Mouse (Mus musculus): ENCODE results near the gene Dnajc8. TPM values are rescaled to one million over a fixed set of nuclear protein-coding genes. Genes with fewer than 3 reads are reported as not detected.
"Not testable (repeated sequence)": the region's sequence is repeated elsewhere in the genome, so short reads cannot be mapped to it uniquely, and the experiment has no call there.

The Dnajc8 gene
- polyA plus RNA-seq, 1 experiment from 2014 or later, result 194 TPM

- H3K4me2 ChIP-seq (replicated peaks; ENCODE audit: low read depth, low read length), result no peak overlapping the region
- no peak for DNase-seq (ENCODE audit: low spot score)
- H3K36me3 ChIP-seq (ENCODE audit: control insufficient read depth, insufficient read depth, low read length), result no peaks in the 10 kb centered on the region
- WGBS, result 92% methylated on average over 9 of the region's 9 CpGs
- H3K4me1 ChIP-seq (replicated peaks; ENCODE audit: control insufficient read depth, insufficient read depth, low read length), result no peaks in the 10 kb centered on the region
- H3K9me3 ChIP-seq (ENCODE audit: control insufficient read depth, low read length), result no peaks in the 10 kb centered on the region
- H3K27me3 ChIP-seq (ENCODE audit: control insufficient read depth, insufficient read depth, low read length), result no peaks in the 10 kb centered on the region
- H3K4me3 ChIP-seq (ENCODE audit: low read depth, low read length), result no peak overlapping the region
- H3K9ac ChIP-seq (ENCODE audit: low read depth, low read length), result no peak overlapping the region
- no peak for ATAC-seq (ENCODE audit: low FRiP score)
- H3K27ac ChIP-seq (ENCODE audit: low read depth, low read length), result no peak overlapping the region
Observed at GRCm38 (mm10) chr4:132592958-132593357, 57.6 kb downstream of the Dnajc8 start.

- H3K27ac ChIP-seq (ENCODE audit: low read depth, low read length), result no peak overlapping the region
- 23% methylated on average over 4 of the region's 4 CpGs for WGBS
- no peak for DNase-seq (ENCODE audit: low spot score)
- no peak for ATAC-seq (ENCODE audit: low FRiP score)
- H3K4me3 ChIP-seq (ENCODE audit: low read depth, low read length), result no peak overlapping the region
- no peak overlapping the region for H3K9ac ChIP-seq (ENCODE audit: low read depth, low read length)
- H3K4me2 ChIP-seq (replicated peaks; ENCODE audit: low read depth, low read length), result no peak overlapping the region
- no peaks in the 10 kb centered on the region for H3K4me1 ChIP-seq (replicated peaks; ENCODE audit: control insufficient read depth, insufficient read depth, low read length)
- no peaks in the 10 kb centered on the region for H3K9me3 ChIP-seq (ENCODE audit: control insufficient read depth, low read length)
- H3K36me3 ChIP-seq (ENCODE audit: control insufficient read depth, insufficient read depth, low read length), result no peaks in the 10 kb centered on the region
- H3K27me3 ChIP-seq (ENCODE audit: control insufficient read depth, insufficient read depth, low read length), result no peaks in the 10 kb centered on the region
Observed at GRCm38 (mm10) chr4:132594191-132594590, 58.8 kb downstream of the Dnajc8 start.

GRCm38 (mm10) chr4:132598861-132599260 is 63.5 kb downstream of the Dnajc8 start:
- Histone ChIP-seq H3K4me1 (replicated peaks; ENCODE audit: control insufficient read depth, insufficient read depth, low read length) (no peaks in the 10 kb centered on the region), H3K9ac (ENCODE audit: low read depth, low read length) (no peak overlapping the region), H3K27me3 (ENCODE audit: control insufficient read depth, insufficient read depth, low read length) (no peaks in the 10 kb centered on the region), H3K9me3 (ENCODE audit: control insufficient read depth, low read length) (no peaks in the 10 kb centered on the region), H3K4me3 (ENCODE audit: low read depth, low read length) (no peak overlapping the region), H3K36me3 (ENCODE audit: control insufficient read depth, insufficient read depth, low read length) (no peaks in the 10 kb centered on the region), H3K4me2 (replicated peaks; ENCODE audit: low read depth, low read length) (no peak overlapping the region), H3K27ac (ENCODE audit: low read depth, low read length) (no peak overlapping the region)
- ATAC-seq (ENCODE audit: low FRiP score) (no peak), DNase-seq (ENCODE audit: low spot score) (no peak)
- 88% methylated on average over 2 of the region's 2 CpGs for WGBS

- Histone ChIP-seq H3K4me1 (replicated peaks; ENCODE audit: control insufficient read depth, insufficient read depth, low read length) (no peaks in the 10 kb centered on the region), H3K36me3 (ENCODE audit: control insufficient read depth, insufficient read depth, low read length) (no peaks in the 10 kb centered on the region), H3K27me3 (ENCODE audit: control insufficient read depth, insufficient read depth, low read length) (no peaks in the 10 kb centered on the region), H3K9me3 (ENCODE audit: control insufficient read depth, low read length) (no peaks in the 10 kb centered on the region), H3K4me3 (ENCODE audit: low read depth, low read length) (no peak overlapping the region), H3K27ac (ENCODE audit: low read depth, low read length) (no peak overlapping the region), H3K9ac (ENCODE audit: low read depth, low read length) (no peak overlapping the region), H3K4me2 (replicated peaks; ENCODE audit: low read depth, low read length) (no peak overlapping the region)
- 91% methylated on average over 3 of the region's 3 CpGs for WGBS
- DNase-seq (ENCODE audit: low spot score) (no peak), ATAC-seq (ENCODE audit: low FRiP score) (no peak)
Observed at GRCm38 (mm10) chr4:132599764-132600163, 64.4 kb downstream of the Dnajc8 start.

GRCm38 (mm10) chr4:132600465-132600864 is 65.1 kb downstream of the Dnajc8 start:
- Histone ChIP-seq H3K9me3 (ENCODE audit: control insufficient read depth, low read length) (no peaks in the 10 kb centered on the region), H3K27ac (ENCODE audit: low read depth, low read length) (no peak overlapping the region), H3K4me3 (ENCODE audit: low read depth, low read length) (no peak overlapping the region), H3K27me3 (ENCODE audit: control insufficient read depth, insufficient read depth, low read length) (no peaks in the 10 kb centered on the region), H3K9ac (ENCODE audit: low read depth, low read length) (no peak overlapping the region), H3K4me2 (replicated peaks; ENCODE audit: low read depth, low read length) (no peak overlapping the region), H3K36me3 (ENCODE audit: control insufficient read depth, insufficient read depth, low read length) (no peaks in the 10 kb centered on the region), H3K4me1 (replicated peaks; ENCODE audit: control insufficient read depth, insufficient read depth, low read length) (no peaks in the 10 kb centered on the region)
- WGBS, result 79% methylated on average over 6 of the region's 6 CpGs
- DNase-seq (ENCODE audit: low spot score), result no peak
- ATAC-seq (ENCODE audit: low FRiP score), result no peak

- DNase-seq (ENCODE audit: low spot score); H3K27me3 ChIP-seq (ENCODE audit: control insufficient read depth, insufficient read depth, low read length); H3K4me3 ChIP-seq (ENCODE audit: low read depth, low read length): not testable (repeated sequence)
Observed at GRCm38 (mm10) chr4:132601242-132601641, 65.9 kb downstream of the Dnajc8 start.

More at GRCm38 (mm10) chr4:132601242-132601641, 65.9 kb downstream of the Dnajc8 start:
- H3K27ac ChIP-seq (ENCODE audit: low read depth, low read length); ATAC-seq (ENCODE audit: low FRiP score); H3K4me1 ChIP-seq (replicated peaks; ENCODE audit: control insufficient read depth, insufficient read depth, low read length); H3K4me2 ChIP-seq (replicated peaks; ENCODE audit: low read depth, low read length); H3K9ac ChIP-seq (ENCODE audit: low read depth, low read length); H3K9me3 ChIP-seq (ENCODE audit: control insufficient read depth, low read length); H3K36me3 ChIP-seq (ENCODE audit: control insufficient read depth, insufficient read depth, low read length): not testable (repeated sequence)
- 86% methylated on average over 4 of the region's 5 CpGs for WGBS

Other genes with a start within 250 kb of the Dnajc8 start
- gene Rab42, start 232.2 kb upstream of the Dnajc8 start, polyA plus RNA-seq (2014; fragmentation: Nextera tagmentation; extraction: Ambion mirVana), result 0.39 and 0.61 TPM in 2 replicates
- 85.6 and 87.0 TPM in 2 replicates for gene Trnau1ap, start 206.0 kb upstream of the Dnajc8 start, polyA plus RNA-seq (2014; fragmentation: Nextera tagmentation; extraction: Ambion mirVana)
- 51.3 and 53.6 TPM in 2 replicates for gene Rcc1, start 181.9 kb upstream of the Dnajc8 start, polyA plus RNA-seq (2014; fragmentation: Nextera tagmentation; extraction: Ambion mirVana)
- gene Phactr4, start 113.1 kb upstream of the Dnajc8 start, polyA plus RNA-seq (2014; fragmentation: Nextera tagmentation; extraction: Ambion mirVana), result 23.3 and 27.2 TPM in 2 replicates
- gene Med18, start 71.6 kb upstream of the Dnajc8 start, polyA plus RNA-seq (2014; fragmentation: Nextera tagmentation; extraction: Ambion mirVana), result 20.2 and 24.6 TPM in 2 replicates
- 5.8 and 7.4 TPM in 2 replicates for gene Sesn2, start 25.0 kb upstream of the Dnajc8 start, polyA plus RNA-seq (2014; fragmentation: Nextera tagmentation; extraction: Ambion mirVana)
- 1,169 and 1,193 TPM in 2 replicates for gene Atpif1, start 1.9 kb upstream of the Dnajc8 start, polyA plus RNA-seq (2014; fragmentation: Nextera tagmentation; extraction: Ambion mirVana)
- 0.37 and 0.43 TPM in 2 replicates for gene Ptafr, start 28.5 kb downstream of the Dnajc8 start, polyA plus RNA-seq (2014; fragmentation: Nextera tagmentation; extraction: Ambion mirVana)
- gene Eya3, start 103.4 kb downstream of the Dnajc8 start, polyA plus RNA-seq (2014; fragmentation: Nextera tagmentation; extraction: Ambion mirVana), result 21.9 and 34.1 TPM in 2 replicates
- gene Xkr8, start 197.0 kb downstream of the Dnajc8 start, polyA plus RNA-seq (2014; fragmentation: Nextera tagmentation; extraction: Ambion mirVana), result 3.7 and 4.1 TPM in 2 replicates
- gene Smpdl3b, start 221.7 kb downstream of the Dnajc8 start, polyA plus RNA-seq (2014; fragmentation: Nextera tagmentation; extraction: Ambion mirVana), result 1.7 and 1.8 TPM in 2 replicates
- 121 and 130 TPM in 2 replicates for gene Rpa2, start 232.8 kb downstream of the Dnajc8 start, polyA plus RNA-seq (2014; fragmentation: Nextera tagmentation; extraction: Ambion mirVana)